Mouse (Mus musculus) forebrain, embryonic 12.5 days (tissue): ENCODE measurements around the gene Gm21992. TPM values are rescaled to one million over a fixed set of nuclear protein-coding genes. Genes with fewer than 3 reads are reported as not detected.
"Not testable (repeated sequence)": the region's sequence is repeated elsewhere in the genome, so short reads cannot be mapped to it uniquely, and the experiment has no call there.

Experiments
- ATAC-seq: fragments of 200-750 bp; cut with Nextera tagmentation; 2 replicates; pipeline ENCODE4 v1.8.0; 2017; ENCODE audit warnings: moderate TSS enrichment; ENCODE audit not compliant: low FRiP score
- H3K27ac ChIP-seq: fragments of 300-500 bp; sonication (generic); 2 replicates; pipeline ENCODE4 v1.5.1; 2016; ENCODE audit warnings: mild to moderate bottlenecking
- H3K27me3 ChIP-seq: fragments of 300-500 bp; sonication (generic); 2 replicates; pipeline ENCODE4 v1.6.1; 2016; ENCODE audit warnings: mild to moderate bottlenecking
- H3K36me3 ChIP-seq: fragments of 300-500 bp; sonication (generic); replicated peaks from 2 replicates; pipeline ENCODE4 v1.6.1; 2016; ENCODE audit warnings: mild to moderate bottlenecking
- H3K4me1 ChIP-seq: fragments of 300-500 bp; sonication (generic); 2 replicates; pipeline ENCODE4 v1.6.1; 2016
- H3K4me2 ChIP-seq: fragments of 300-500 bp; sonication (generic); 2 replicates; pipeline ENCODE4 v1.6.1; 2016; ENCODE audit warnings: mild to moderate bottlenecking, moderate library complexity
- H3K4me3 ChIP-seq: fragments of 300-500 bp; sonication (generic); replicated peaks from 2 replicates; pipeline ENCODE4 v1.5.1; 2016; ENCODE audit warnings: mild to moderate bottlenecking
- H3K9ac ChIP-seq: fragments of 300-500 bp; sonication (generic); 2 replicates; pipeline ENCODE4 v1.6.1; 2016; ENCODE audit warnings: mild to moderate bottlenecking
- H3K9me3 ChIP-seq: fragments of 300-500 bp; sonication (generic); 2 replicates; pipeline ENCODE4 v1.6.1; 2016
- WGBS: fragments of 180-500 bp; shearing (Covaris S2); methylation state at CpG from one replicate; pipeline ENCODE4 v1.1.7; 2016; 5-methylcytosine and 5-hydroxymethylcytosine counted together
- polyA plus RNA-seq: library from polyadenylated mRNA; unstranded; fragments of >200 nt; fragmentation: Nextera tagmentation; extraction: Ambion mirVana; gene quantifications from 2 replicates; pipeline ENCODE4 v1.2.1, GENCODE M21; 2016

Gm21992 gene
- polyA plus RNA-seq, 1 experiment from 2014 or later, result 42.9 TPM

GRCm38 (mm10) chr19:4767507-4768148 is 43.8 kb downstream of the Gm21992 start:
- no peaks in the 10 kb centered on the region for H3K9me3 ChIP-seq
- 96% methylated on average over 10 of the region's 12 CpGs for WGBS
- H3K4me3 ChIP-seq, result no peak overlapping the region
- H3K9ac ChIP-seq, result no peak overlapping the region
- peaks cover 89% of the 10 kb centered on the region for H3K36me3 ChIP-seq
- no peaks in the 10 kb centered on the region for H3K27me3 ChIP-seq
- no peak overlapping the region for H3K4me2 ChIP-seq
- no peak for ATAC-seq
- peaks cover 3% of the 10 kb centered on the region; the same call in 1 of the 2 replicates for H3K4me1 ChIP-seq
- no peak overlapping the region for H3K27ac ChIP-seq

GRCm38 (mm10) chr19:4762876-4763275 is 48.5 kb downstream of the Gm21992 start:
- ATAC-seq, result no peak
- no peak overlapping the region for H3K4me3 ChIP-seq
- no peaks in the 10 kb centered on the region for H3K27me3 ChIP-seq
- no peak overlapping the region for H3K4me2 ChIP-seq
- H3K9ac ChIP-seq, result no peak overlapping the region
- peaks cover 71% of the 10 kb centered on the region for H3K36me3 ChIP-seq
- H3K27ac ChIP-seq, result no peak overlapping the region
- H3K4me1 ChIP-seq, result peaks cover 36% of the 10 kb centered on the region
- no peaks in the 10 kb centered on the region for H3K9me3 ChIP-seq
- WGBS, result 73% methylated on average over 1 of the region's 1 CpGs

- H3K9me3 ChIP-seq, H3K4me3 ChIP-seq, H3K9ac ChIP-seq, H3K27ac ChIP-seq, ATAC-seq, H3K27me3 ChIP-seq, H3K4me2 ChIP-seq: not testable (repeated sequence)
- peaks cover 40% of the 10 kb centered on the region for H3K4me1 ChIP-seq
- 93% methylated on average over 8 of the region's 8 CpGs for WGBS
- peaks cover 55% of the 10 kb centered on the region for H3K36me3 ChIP-seq
These were observed 50.9 kb downstream of the Gm21992 start for GRCm38 (mm10) chr19:4760544-4760943.

DNA sequence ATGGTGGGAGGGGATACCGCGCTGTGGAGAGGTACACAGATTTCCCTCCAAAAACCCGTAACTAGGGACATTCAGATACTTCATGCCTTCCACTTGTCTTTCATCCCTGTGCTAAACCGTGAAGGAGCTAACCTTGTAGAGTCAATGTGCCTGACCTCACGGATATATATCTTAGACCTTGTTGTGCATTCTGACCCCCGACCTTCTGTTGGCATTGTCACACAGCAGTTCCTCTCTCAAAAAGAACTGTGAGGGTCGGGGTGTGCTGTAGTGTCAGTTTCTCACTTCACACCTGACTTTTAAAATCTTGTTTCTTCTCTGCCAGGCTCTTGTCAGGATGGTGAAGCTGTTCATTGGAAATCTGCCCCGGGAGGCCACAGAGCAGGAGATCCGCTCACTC is 54.5 kb downstream of the Gm21992 start:
- Histone ChIP-seq H3K4me3 (peak overlapping the region; percentile 59), H3K27me3 (no peaks in the 10 kb centered on the region), H3K4me1 (peaks cover 35% of the 10 kb centered on the region), H3K9me3 (no peaks in the 10 kb centered on the region), H3K9ac (peak overlapping the region; percentile 78), H3K27ac (peak overlapping the region; percentile 95), H3K4me2 (peak overlapping the region; percentile 77), H3K36me3 (peaks cover 25% of the 10 kb centered on the region)
- ATAC-seq, result no peak
- WGBS, result 10% methylated on average over 9 of the region's 9 CpGs

- 1% methylated on average over 54 of the region's 65 CpGs for WGBS
- Histone ChIP-seq H3K4me3 (peak within 1 kb of the TSS; percentile 59), H3K36me3 (peaks cover 25% of the 10 kb centered on the region), H3K27ac (peak within 1 kb of the TSS; percentile 95), H3K9me3 (no peaks in the 10 kb centered on the region), H3K27me3 (no peaks in the 10 kb centered on the region), H3K4me2 (peak within 1 kb of the TSS; percentile 77), H3K9ac (peak within 1 kb of the TSS; percentile 78), H3K4me1 (peaks cover 34% of the 10 kb centered on the region)
- peak; percentile 96 for ATAC-seq
These were observed 55.1 kb downstream of the Gm21992 start, which contains the start of gene Rbm4b for GRCm38 (mm10) chr19:4756193-4756911. Gene Rbm4b, plus strand, starts transcription at chr19:4756497.

- Histone ChIP-seq H3K27me3 (no peaks in the 10 kb centered on the region), H3K4me3 (peak overlapping the region; percentile 59), H3K27ac (peak overlapping the region; percentile 95), H3K9ac (peak overlapping the region; percentile 63), H3K4me2 (peak overlapping the region; percentile 77), H3K4me1 (peaks cover 28% of the 10 kb centered on the region), H3K9me3 (no peaks in the 10 kb centered on the region), H3K36me3 (peaks cover 25% of the 10 kb centered on the region)
- peak; percentile 72 for ATAC-seq
- under 1% methylated on average over 10 of the region's 10 CpGs for WGBS
These were observed 55.7 kb downstream of the Gm21992 start for GRCm38 (mm10) chr19:4755565-4756192.

DNA sequence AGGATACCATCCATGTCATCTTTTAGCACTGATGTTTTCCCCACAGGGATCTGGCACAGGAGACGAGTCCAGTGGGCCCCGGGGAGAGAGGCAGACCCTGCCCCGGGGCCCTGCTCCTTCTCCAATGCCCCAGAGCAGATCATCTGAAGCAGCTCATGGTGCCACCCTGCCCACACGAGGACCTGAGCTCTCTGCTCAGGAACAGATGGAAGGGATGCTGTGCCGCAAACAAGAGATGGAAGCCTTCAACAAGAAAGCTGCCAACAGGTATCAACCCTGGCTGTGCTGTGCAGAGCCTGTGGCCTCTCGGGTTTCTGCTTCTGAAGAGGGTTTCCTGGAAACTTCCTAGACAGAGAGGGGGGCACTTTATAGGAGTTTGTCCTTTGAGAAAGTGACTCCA is 61.4 kb downstream of the Gm21992 start:
- H3K36me3 ChIP-seq, result peaks cover 73% of the 10 kb centered on the region
- 79% methylated on average over 6 of the region's 6 CpGs for WGBS
- H3K4me3 ChIP-seq, result no peak overlapping the region
- H3K9ac ChIP-seq, result no peak overlapping the region; the same call in 1 of the 2 replicates
- no peaks in the 10 kb centered on the region for H3K9me3 ChIP-seq
- H3K4me1 ChIP-seq, result no peaks in the 10 kb centered on the region
- H3K4me2 ChIP-seq, result no peak overlapping the region
- H3K27ac ChIP-seq, result no peak overlapping the region
- H3K27me3 ChIP-seq, result no peaks in the 10 kb centered on the region
- ATAC-seq, result no peak

GRCm38 (mm10) chr19:4748493-4748892 is 62.9 kb downstream of the Gm21992 start:
- ATAC-seq, result no peak
- H3K36me3 ChIP-seq, result peaks cover 87% of the 10 kb centered on the region
- no peak overlapping the region for H3K4me2 ChIP-seq
- no peaks in the 10 kb centered on the region for H3K4me1 ChIP-seq
- H3K27me3 ChIP-seq, result no peaks in the 10 kb centered on the region
- H3K9ac ChIP-seq, result no peak overlapping the region; the same call in 1 of the 2 replicates
- 91% methylated on average over 10 of the region's 10 CpGs for WGBS
- no peak overlapping the region for H3K4me3 ChIP-seq
- H3K9me3 ChIP-seq, result no peaks in the 10 kb centered on the region
- no peak overlapping the region for H3K27ac ChIP-seq

- Histone ChIP-seq H3K27me3 (no peaks in the 10 kb centered on the region), H3K4me1 (no peaks in the 10 kb centered on the region), H3K9ac (no peak overlapping the region), H3K4me2 (no peak overlapping the region), H3K27ac (no peak overlapping the region), H3K36me3 (peaks cover 87% of the 10 kb centered on the region), H3K4me3 (no peak overlapping the region), H3K9me3 (no peaks in the 10 kb centered on the region)
- ATAC-seq, result no peak
- 92% methylated on average over 9 of the region's 9 CpGs for WGBS
These were observed 63.6 kb downstream of the Gm21992 start for GRCm38 (mm10) chr19:4747631-4748312.

- H3K9me3 ChIP-seq, result no peaks in the 10 kb centered on the region
- no peak overlapping the region for H3K4me2 ChIP-seq
- no peaks in the 10 kb centered on the region for H3K27me3 ChIP-seq
- H3K4me3 ChIP-seq, result no peak overlapping the region
- no peak overlapping the region for H3K9ac ChIP-seq
- 0 out of 2 replicates have a peak overlapping the region, but pooled peaks have one; percentile 8 for H3K27ac ChIP-seq
- WGBS, result 90% methylated on average over 14 of the region's 14 CpGs
- H3K4me1 ChIP-seq, result no peaks in the 10 kb centered on the region
- peaks cover 90% of the 10 kb centered on the region for H3K36me3 ChIP-seq
- no peak for ATAC-seq
These were observed 64.8 kb downstream of the Gm21992 start for GRCm38 (mm10) chr19:4746611-4747010.

DNA sequence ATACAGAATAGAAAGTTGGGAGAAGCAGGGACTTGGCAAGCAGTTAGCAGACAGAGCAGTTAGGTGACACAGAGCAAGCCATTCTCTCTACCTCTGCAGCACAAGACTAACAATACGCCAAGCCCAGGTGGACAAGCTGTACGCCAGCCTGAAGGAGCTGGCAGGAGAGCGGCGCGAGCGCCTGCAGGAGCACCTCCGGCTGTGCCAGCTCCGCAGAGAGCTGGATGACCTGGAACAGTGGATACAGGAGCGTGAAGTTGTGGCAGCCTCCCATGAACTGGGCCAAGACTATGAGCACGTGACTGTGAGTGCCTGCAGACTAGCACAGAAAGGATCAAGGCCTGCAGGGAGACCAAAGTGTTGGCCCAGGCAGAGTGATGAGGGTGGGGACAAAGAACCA is 65.7 kb downstream of the Gm21992 start:
- H3K4me2 ChIP-seq, result no peak overlapping the region

DNA sequence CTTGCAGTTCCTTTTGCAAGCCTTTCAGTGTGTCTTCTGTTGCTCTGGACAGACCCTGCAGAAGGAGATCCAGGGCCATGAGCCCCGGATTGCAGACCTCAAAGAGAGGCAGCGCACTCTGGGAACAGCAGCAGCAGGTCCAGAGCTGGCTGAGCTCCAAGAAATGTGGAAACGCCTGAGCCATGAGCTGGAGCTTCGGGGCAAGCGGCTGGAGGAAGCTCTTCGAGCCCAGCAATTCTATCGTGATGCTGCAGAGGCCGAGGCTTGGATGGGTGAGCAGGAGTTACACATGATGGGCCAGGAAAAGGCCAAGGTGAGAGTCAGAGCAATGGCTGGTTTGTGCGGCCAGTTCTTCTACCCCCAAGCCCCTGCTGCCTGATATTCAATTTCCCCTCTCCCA is 66.4 kb downstream of the Gm21992 start:
- Histone ChIP-seq H3K27me3 (no peaks in the 10 kb centered on the region), H3K4me1 (no peaks in the 10 kb centered on the region), H3K4me3 (no peak overlapping the region), H3K4me2 (no peak overlapping the region), H3K27ac (no peak overlapping the region), H3K36me3 (peaks cover 89% of the 10 kb centered on the region), H3K9ac (no peak overlapping the region), H3K9me3 (no peaks in the 10 kb centered on the region)
- WGBS, result 87% methylated on average over 9 of the region's 9 CpGs
- no peak for ATAC-seq

More for the DNA sequence above, 65.7 kb downstream of the Gm21992 start:
- peaks cover 90% of the 10 kb centered on the region for H3K36me3 ChIP-seq
- no peaks in the 10 kb centered on the region for H3K27me3 ChIP-seq
- no peaks in the 10 kb centered on the region for H3K9me3 ChIP-seq
- no peak overlapping the region for H3K4me3 ChIP-seq
- no peak overlapping the region for H3K27ac ChIP-seq
- no peak for ATAC-seq
- H3K4me1 ChIP-seq, result no peaks in the 10 kb centered on the region
- WGBS, result 94% methylated on average over 10 of the region's 10 CpGs
- H3K9ac ChIP-seq, result no peak overlapping the region
